Mouse (Mus musculus): ENCODE data around the gene Kalrn.

- no peak for TF ChIP-seq TAL1 (IDR thresholded peaks at IDR 0.05; ENCODE audit: low read length)
- no peak for TF ChIP-seq GATA1 (IDR thresholded peaks at IDR 0.05; ENCODE audit: low read length)
These were observed 577.8 kb downstream of the Kalrn start for GRCm38 (mm10) chr16:33995496-33995895.
